Mouse (Mus musculus): ENCODE results near the gene Tlr5. TPM values are rescaled to one million over a fixed set of nuclear protein-coding genes. Genes with fewer than 3 reads are reported as not detected.

Gene Tlr5
- total and polyA plus RNA-seq, 3 experiments: not detected

GRCm38 (mm10) chr1:182987801-182988200 lies 33.2 kb downstream of the Tlr5 start:
- H3K4me3 ChIP-seq (ENCODE audit: control insufficient read depth in 1 of 2, insufficient read depth in 1 of 2, low read depth in 2 of 2, low read length in 2 of 2): no peak overlapping the region
- H3K9ac ChIP-seq (ENCODE audit: control insufficient read depth, low read depth, low read length, poor library complexity, severe bottlenecking): no peak overlapping the region
- H3K36me3 ChIP-seq (ENCODE audit: control insufficient read depth in 1 of 2, insufficient read depth in 2 of 2, low read length in 2 of 2): no peaks in the 10 kb centered on the region
- no peaks in the 10 kb centered on the region for H3K79me2 ChIP-seq (ENCODE audit: control insufficient read depth, insufficient read depth, low read length, poor library complexity)
- TF ChIP-seq RAD21 (IDR thresholded peaks at IDR 0.05; ENCODE audit: low read depth, low read length) (no peak), ZMIZ1 (IDR thresholded peaks at IDR 0.05; ENCODE audit: low read depth, low read length) (no peak), ZC3H11A (IDR thresholded peaks at IDR 0.05; ENCODE audit: low read depth, low read length) (no peak), ETS1 (IDR thresholded peaks at IDR 0.05; ENCODE audit: low read depth, low read length) (no peak), BHLHE40 (IDR thresholded peaks at IDR 0.05; ENCODE audit: borderline replicate concordance, low read depth, low read length) (no peak), USF1 (IDR thresholded peaks at IDR 0.05; ENCODE audit: low read depth, low read length) (no peak), MAFK (IDR thresholded peaks at IDR 0.05; ENCODE audit: borderline replicate concordance, low read depth, low read length) (no peak), RCOR1 (IDR thresholded peaks at IDR 0.05; ENCODE audit: low read depth, low read length) (no peak), CTCF (IDR thresholded peaks at IDR 0.05 in 2 of 3, conservative IDR thresholded peaks at IDR 0.05 in 1 of 3; ENCODE audit: control insufficient read depth in 1 of 3, insufficient read depth in 1 of 3, low read depth in 2 of 3, low read length in 3 of 3, poor library complexity in 1 of 3, severe bottlenecking in 1 of 3) (no peak), NELFE (IDR thresholded peaks at IDR 0.05; ENCODE audit: low read depth, low read length) (no peak), POLR2AphosphoS5 (IDR thresholded peaks at IDR 0.05; ENCODE audit: borderline replicate concordance, low read depth, low read length) (no peak), E2F4 (IDR thresholded peaks at IDR 0.05; ENCODE audit: borderline replicate concordance, low read depth, low read length) (no peak), GATA1 (IDR thresholded peaks at IDR 0.05; ENCODE audit: low read depth, low read length) (no peak)
- no peaks in the 10 kb centered on the region for H3K9me3 ChIP-seq (replicated peaks; ENCODE audit: insufficient read depth, low read length)
- no peak for DNase-seq (ENCODE audit: low read depth, low spot score)
- no peak overlapping the region for H3K27ac ChIP-seq (ENCODE audit: control insufficient read depth, low read depth, low read length)
- peaks cover 0 to 6% of the 10 kb centered on the region in 2 experiments; a peak in 2 of 4 replicates for H3K4me1 ChIP-seq (ENCODE audit: control insufficient read depth in 1 of 2, insufficient read depth in 2 of 2, low read length in 2 of 2)
- H3K27me3 ChIP-seq (ENCODE audit: control insufficient read depth in 1 of 2, insufficient read depth in 2 of 2, low read length in 2 of 2): no peaks in the 10 kb centered on the region

GRCm38 (mm10) chr1:182988646-182989045 lies 34.1 kb downstream of the Tlr5 start:
- DNase-seq (ENCODE audit: low read depth, low spot score): no peak
- H3K79me2 ChIP-seq (ENCODE audit: control insufficient read depth, insufficient read depth, low read length, poor library complexity): no peaks in the 10 kb centered on the region
- no peaks in the 10 kb centered on the region for H3K9me3 ChIP-seq (replicated peaks; ENCODE audit: insufficient read depth, low read length)
- no peaks in the 10 kb centered on the region for H3K27me3 ChIP-seq (ENCODE audit: control insufficient read depth in 1 of 2, insufficient read depth in 2 of 2, low read length in 2 of 2)
- no peak overlapping the region for H3K9ac ChIP-seq (ENCODE audit: control insufficient read depth, low read depth, low read length, poor library complexity, severe bottlenecking)
- no peak overlapping the region for H3K4me3 ChIP-seq (ENCODE audit: control insufficient read depth in 1 of 2, insufficient read depth in 1 of 2, low read depth in 2 of 2, low read length in 2 of 2)
- TF ChIP-seq CTCF (IDR thresholded peaks at IDR 0.05 in 2 of 3, conservative IDR thresholded peaks at IDR 0.05 in 1 of 3; ENCODE audit: control insufficient read depth in 1 of 3, insufficient read depth in 1 of 3, low read depth in 2 of 3, low read length in 3 of 3, poor library complexity in 1 of 3, severe bottlenecking in 1 of 3) (no peak), UBTF (IDR thresholded peaks at IDR 0.05; ENCODE audit: borderline replicate concordance, insufficient read depth, low read depth, low read length) (no peak), POLR2AphosphoS2 (IDR thresholded peaks at IDR 0.05; ENCODE audit: low read length) (no peak), CHD1 (IDR thresholded peaks at IDR 0.05; ENCODE audit: low read depth, low read length) (no peak), GABPA (IDR thresholded peaks at IDR 0.05; ENCODE audit: low read depth, low read length) (no peak)
- H3K36me3 ChIP-seq (ENCODE audit: control insufficient read depth in 1 of 2, insufficient read depth in 2 of 2, low read length in 2 of 2): no peaks in the 10 kb centered on the region
- no peak overlapping the region for H3K27ac ChIP-seq (ENCODE audit: control insufficient read depth, low read depth, low read length)
- peaks cover 0 to under 1% of the 10 kb centered on the region in 2 experiments; a peak in 1 of 4 replicates for H3K4me1 ChIP-seq (ENCODE audit: control insufficient read depth in 1 of 2, insufficient read depth in 2 of 2, low read length in 2 of 2)

All from MEL (cell line).